Mouse (Mus musculus) lung, postnatal 0 days (tissue): ENCODE data around the gene Gli3. TPM values are rescaled to one million over a fixed set of nuclear protein-coding genes. Genes with fewer than 3 reads are reported as not detected.

Source experiments
- ATAC-seq: fragments of 200-750 bp; cut with Nextera tagmentation; 2 replicates; pipeline ENCODE4 v1.8.0; 2017; ENCODE audit warnings: moderate library complexity
- DNase-seq: peaks from one replicate; pipeline ENCODE4 v3.0.0-alpha.2; 2016; ENCODE audit warnings: low spot score
- H3K27ac ChIP-seq: fragments of 300-500 bp; sonication (generic); 2 replicates; pipeline ENCODE4 v1.5.1; 2014; ENCODE audit warnings: antibody characterized with exemption, mild to moderate bottlenecking, low read length, mixed read lengths
- H3K27me3 ChIP-seq: fragments of 300-500 bp; sonication (generic); replicated peaks from 2 replicates; pipeline ENCODE4 v1.6.1; 2014; ENCODE audit warnings: low read length, mixed read lengths; ENCODE audit not compliant: insufficient read depth
- H3K36me3 ChIP-seq: fragments of 300-500 bp; sonication (generic); 2 replicates; pipeline ENCODE4 v1.6.1; 2014; ENCODE audit warnings: low read length, mixed read lengths; ENCODE audit not compliant: insufficient read depth
- H3K4me1 ChIP-seq: fragments of 300-500 bp; sonication (generic); 2 replicates; pipeline ENCODE4 v1.6.1; 2014; ENCODE audit warnings: antibody characterized with exemption, low read depth, low read length, mixed read lengths; ENCODE audit not compliant: insufficient read depth
- H3K4me2 ChIP-seq: fragments of 300-500 bp; sonication (generic); replicated peaks from 2 replicates; pipeline ENCODE4 v1.6.1; 2014; ENCODE audit warnings: low read depth, mild to moderate bottlenecking, low read length, moderate library complexity, mixed read lengths
- H3K4me3 ChIP-seq: fragments of 300-500 bp; sonication (generic); 2 replicates; pipeline ENCODE4 v1.5.1; 2014; ENCODE audit warnings: low read depth, low read length
- H3K9ac ChIP-seq: fragments of 300-500 bp; sonication (generic); replicated peaks from 2 replicates; pipeline ENCODE4 v1.6.1; 2014; ENCODE audit warnings: low read depth, mild to moderate bottlenecking
- H3K9me3 ChIP-seq: fragments of 300-500 bp; sonication (generic); 2 replicates; pipeline ENCODE4 v1.6.1; 2016; ENCODE audit warnings: low read length, mixed read lengths
- CTCF ChIP-seq: IDR thresholded peaks from 2 replicates; pipeline ENCODE4 v1.5.1; 2016; ENCODE audit warnings: antibody characterized with exemption, mild to moderate bottlenecking
- EP300 ChIP-seq: IDR thresholded peaks from 2 replicates; pipeline ENCODE4 v1.6.1; 2016; ENCODE audit warnings: antibody characterized with exemption, mild to moderate bottlenecking, control low read depth
- WGBS: fragments of 180-500 bp; shearing (Covaris S2); extraction: QIAGEN DNeasy Blood & Tissue Kit; methylation state at CpG from one replicate; pipeline ENCODE4 v1.1.7; 2014; 5-methylcytosine and 5-hydroxymethylcytosine counted together
- polyA plus RNA-seq: library from polyadenylated mRNA; unstranded; fragments of >200 nt; fragmentation: Nextera tagmentation; extraction: Ambion mirVana; gene quantifications from 2 replicates; pipeline ENCODE4 v1.2.1, GENCODE M21; 2015

The Gli3 gene
- polyA plus RNA-seq, 1 experiment from 2014 or later = 3.5 TPM

DNA sequence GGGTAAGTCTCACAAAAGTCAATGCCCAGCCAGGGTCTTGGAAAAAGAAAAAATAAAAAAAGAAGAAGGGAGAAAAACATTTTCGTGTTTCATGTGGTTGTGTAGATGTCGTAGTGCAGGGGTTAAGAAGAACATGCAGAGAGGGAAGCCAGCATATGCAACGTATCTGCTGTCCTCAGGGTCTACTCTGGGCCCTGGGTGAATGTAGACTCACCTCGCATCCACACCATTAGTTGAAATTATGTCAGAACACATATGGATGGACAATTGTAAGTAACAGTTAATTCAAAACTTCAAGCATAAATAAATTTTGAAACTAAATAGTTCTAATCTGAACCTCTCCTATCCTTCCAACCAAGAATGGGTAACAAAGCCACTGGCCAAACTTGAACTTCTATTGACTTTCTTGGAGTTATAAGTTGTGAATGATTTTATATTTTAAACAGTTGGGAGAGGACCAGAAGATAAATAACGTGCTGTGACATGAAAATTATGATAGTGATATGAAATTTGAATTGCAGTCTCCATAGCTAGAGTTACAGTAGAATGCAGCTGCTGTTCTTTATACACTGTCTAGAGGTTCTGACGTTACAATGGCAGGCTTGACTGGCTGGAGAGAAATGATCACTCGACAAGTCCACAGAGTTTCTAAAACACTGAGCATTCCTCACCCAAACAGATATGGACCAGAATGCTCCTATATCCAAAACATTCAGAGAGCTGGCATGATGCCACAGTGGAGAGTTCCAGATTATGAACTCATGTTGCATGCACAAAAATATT is 16.1 kb upstream of the Gli3 start:
- H3K9ac ChIP-seq = no peak overlapping the region
- H3K9me3 ChIP-seq = no peaks in the 10 kb centered on the region
- no peak overlapping the region for H3K27ac ChIP-seq
- DNase-seq (no peak), ATAC-seq (no peak; the same call in 1 of the 2 replicates)
- no peaks in the 10 kb centered on the region for H3K4me1 ChIP-seq
- H3K27me3 ChIP-seq = no peaks in the 10 kb centered on the region
- no peak overlapping the region for H3K4me2 ChIP-seq
- TF ChIP-seq CTCF (no peak), EP300 (no peak)
- H3K36me3 ChIP-seq = no peaks in the 10 kb centered on the region
- WGBS = 57% methylated on average over 7 of the region's 7 CpGs
- no peak overlapping the region for H3K4me3 ChIP-seq

DNA sequence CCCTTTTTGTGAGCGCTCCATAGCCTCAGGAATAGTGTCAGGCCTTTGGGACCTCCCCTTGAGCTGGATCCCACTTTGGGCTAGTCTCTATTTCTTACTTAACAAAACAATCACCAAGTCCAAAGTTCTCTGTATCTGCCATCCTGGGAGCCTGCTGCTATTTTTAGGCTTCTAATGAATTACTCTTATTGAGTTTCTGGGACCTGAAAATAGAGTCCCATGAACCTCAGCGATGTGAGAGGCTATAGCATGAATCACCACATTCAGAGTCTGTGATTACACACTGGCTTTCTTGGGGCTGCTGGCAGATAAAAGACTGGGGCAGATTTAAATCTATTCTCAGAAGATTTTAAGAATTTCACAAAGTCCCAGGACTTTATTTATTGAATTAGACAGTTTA is 12.1 kb upstream of the Gli3 start:
- WGBS = 64% methylated on average over 2 of the region's 2 CpGs
- DNase-seq (no peak), ATAC-seq (no peak)
- Histone ChIP-seq H3K36me3 (no peaks in the 10 kb centered on the region), H3K27ac (no peak overlapping the region), H3K4me3 (no peak overlapping the region), H3K27me3 (no peaks in the 10 kb centered on the region), H3K4me1 (no peaks in the 10 kb centered on the region), H3K9me3 (no peaks in the 10 kb centered on the region), H3K9ac (no peak overlapping the region), H3K4me2 (no peak overlapping the region)
- TF ChIP-seq CTCF (no peak), EP300 (no peak)

DNA sequence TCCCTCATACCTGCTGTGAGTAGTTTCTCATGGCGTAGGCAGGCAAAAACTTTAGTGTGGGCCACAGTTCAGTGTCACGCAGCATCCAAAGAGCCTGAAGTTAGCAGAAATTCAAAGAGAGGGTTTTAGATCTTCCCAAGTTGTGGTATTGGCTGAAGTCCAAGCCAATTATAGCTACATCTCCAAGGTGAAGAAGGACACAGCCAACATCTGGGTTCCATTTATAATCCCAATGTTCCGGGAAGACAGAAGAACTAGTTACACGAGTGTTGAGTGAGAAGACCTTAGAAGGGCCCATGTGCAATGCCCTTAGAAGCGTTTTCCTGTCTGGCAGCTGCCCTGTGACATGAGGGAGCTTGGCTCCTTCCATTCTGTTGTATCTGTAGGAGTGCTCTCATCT is 5.2 kb upstream of the Gli3 start:
- Histone ChIP-seq H3K9ac (no peak overlapping the region), H3K36me3 (no peaks in the 10 kb centered on the region), H3K4me3 (no peak overlapping the region), H3K27ac (no peak overlapping the region), H3K4me2 (no peak overlapping the region), H3K9me3 (no peaks in the 10 kb centered on the region), H3K27me3 (no peaks in the 10 kb centered on the region), H3K4me1 (no peaks in the 10 kb centered on the region)
- TF ChIP-seq CTCF (no peak), EP300 (no peak)
- ATAC-seq = no peak
- 70% methylated on average over 5 of the region's 5 CpGs for WGBS
- DNase-seq = no peak

DNA sequence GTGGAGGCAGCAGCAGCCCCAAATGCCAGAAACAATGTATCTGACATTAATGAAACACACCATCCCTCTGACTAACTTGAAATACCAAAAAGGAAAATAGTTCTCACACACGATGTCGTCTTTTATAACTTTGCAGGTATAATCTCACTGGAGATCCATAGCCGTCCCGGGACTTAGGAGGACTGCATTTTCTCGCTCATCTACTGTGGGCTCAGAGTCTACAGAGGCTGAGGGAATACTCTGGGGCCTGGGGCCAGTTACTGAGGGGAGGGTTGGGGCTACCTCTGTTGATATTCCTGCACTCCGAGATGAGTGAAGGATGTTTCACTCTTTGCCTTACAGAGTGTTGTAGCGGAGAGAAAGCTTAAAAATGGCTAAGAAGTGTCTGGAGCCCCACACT is 1.1 kb upstream of the Gli3 start:
- Histone ChIP-seq H3K4me1 (no peaks in the 10 kb centered on the region; the same call in 1 of the 2 replicates), H3K36me3 (no peaks in the 10 kb centered on the region), H3K27me3 (no peaks in the 10 kb centered on the region), H3K4me3 (no peak overlapping the region), H3K9me3 (no peaks in the 10 kb centered on the region), H3K27ac (no peak overlapping the region), H3K9ac (no peak overlapping the region), H3K4me2 (no peak overlapping the region)
- TF ChIP-seq CTCF = no peak
- no peak for TF ChIP-seq EP300
- WGBS = 27% methylated on average over 7 of the region's 7 CpGs
- DNase-seq (no peak), ATAC-seq (no peak)

DNA sequence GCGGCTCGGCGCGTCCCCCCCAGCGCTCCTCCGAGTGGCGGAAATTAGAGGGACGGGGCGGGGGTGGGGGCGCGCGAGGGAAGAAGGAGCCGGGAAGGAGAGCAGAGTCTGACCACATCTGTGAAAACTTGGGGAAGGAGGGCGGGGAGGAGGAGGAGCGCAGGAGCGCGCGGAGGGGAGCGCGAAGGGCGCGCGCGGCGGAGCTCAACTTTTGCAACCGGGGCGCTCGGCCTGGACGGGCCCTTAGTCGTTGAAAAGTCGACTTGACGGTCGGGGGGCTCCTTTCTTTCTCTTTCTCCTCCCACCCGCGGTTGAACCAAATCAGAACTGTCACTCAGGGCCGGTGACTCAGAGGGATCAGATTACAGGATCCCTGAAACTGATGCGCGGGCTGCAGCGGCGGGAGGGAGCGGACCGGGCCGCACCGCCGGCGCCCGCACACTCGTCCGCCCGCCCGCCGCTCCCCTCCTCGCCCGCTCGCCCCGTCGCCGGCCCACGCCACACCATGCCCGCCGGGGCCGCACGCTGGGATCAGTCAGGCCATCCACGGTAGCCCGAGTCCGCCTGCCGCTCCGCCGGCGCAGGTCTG is 551 bp downstream of the Gli3 start:
- peak; percentile 75 for ATAC-seq
- WGBS = 0% methylated on average over 33 of the region's 70 CpGs
- H3K4me2 ChIP-seq = peak overlapping the region; percentile 98
- no peaks in the 10 kb centered on the region for H3K36me3 ChIP-seq
- peak; percentile 76 for DNase-seq
- peak overlapping the region; percentile 81 for H3K27ac ChIP-seq
- TF ChIP-seq EP300 (no peak), CTCF (no peak)
- H3K9ac ChIP-seq = peak overlapping the region; percentile 52
- H3K4me1 ChIP-seq = no peaks in the 10 kb centered on the region; the same call in 1 of the 2 replicates
- peak overlapping the region; percentile 82 for H3K4me3 ChIP-seq
- H3K27me3 ChIP-seq = no peaks in the 10 kb centered on the region
- no peaks in the 10 kb centered on the region for H3K9me3 ChIP-seq

DNA sequence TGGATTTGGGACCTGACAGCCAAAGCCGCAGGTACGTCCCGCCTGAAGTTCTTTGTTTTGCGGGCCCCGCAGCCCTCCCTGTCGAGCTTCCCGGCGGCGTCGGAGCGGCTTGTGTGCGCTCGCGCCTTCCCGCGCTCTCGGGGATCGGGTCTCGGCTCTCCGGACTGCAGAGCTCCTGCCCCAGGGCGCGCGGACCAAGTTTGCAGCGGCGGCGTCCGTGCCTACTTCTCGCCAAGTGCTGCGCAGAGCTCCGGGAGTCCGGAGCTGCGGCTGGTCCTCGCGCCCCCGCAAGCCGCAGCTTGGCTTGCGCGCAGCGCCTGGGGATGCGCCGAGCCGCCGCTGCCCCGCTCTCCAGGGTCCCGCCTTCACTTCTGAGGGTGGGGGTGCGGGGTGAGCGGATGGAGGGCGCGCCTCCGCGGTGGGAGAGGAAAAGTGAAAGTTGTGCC is 1.1 kb downstream of the Gli3 start:
- Histone ChIP-seq H3K4me1 (no peaks in the 10 kb centered on the region; the same call in 1 of the 2 replicates), H3K4me3 (peak overlapping the region; percentile 82), H3K9ac (peak overlapping the region; percentile 52; the same call in 1 of the 2 replicates), H3K4me2 (peak overlapping the region; percentile 98), H3K27me3 (no peaks in the 10 kb centered on the region), H3K27ac (peak overlapping the region; percentile 81), H3K9me3 (no peaks in the 10 kb centered on the region), H3K36me3 (no peaks in the 10 kb centered on the region)
- WGBS = 1% methylated on average over 45 of the region's 51 CpGs
- peak; percentile 11 for ATAC-seq
- no peak for TF ChIP-seq EP300
- TF ChIP-seq CTCF = no peak
- DNase-seq = peak; percentile 52
